ENCODE assay signal across 12 mouse cellular contexts in genomic region chr11:96309288-96309687, GRCm38 (mm10). TPM values are rescaled to one million over a fixed set of nuclear protein-coding genes. Genes with fewer than 3 reads are reported as not detected.
DNase-seq lines count a peak whose midpoint lies in the region; ATAC-seq and TF ChIP-seq lines count a peak whose summit lies in the region.
"Had no signal": no experiment of that assay in that cellular context is flagged by ENCODE, and none has a peak within 500 bp of the region (broad histone marks: within the 10 kb centered on the region; RNA-seq: fewer than 3 reads in every experiment).

No protein-coding gene starts in this region.

- ATAC-seq in hindbrain, embryonic 16.5 days: no peak
- ATAC-seq in erythroblast, adult 5-6 weeks (replicated peaks; ENCODE audit: low FRiP score, poor library complexity, severe bottlenecking): no peak

- peak overlapping the region; percentile 29; the same call in 1 of the 2 replicates for H3K9ac ChIP-seq in hindbrain, embryonic 16.5 days (ENCODE audit: low read depth, low read length)
- H3K9ac ChIP-seq: embryonic facial prominence, embryonic 13.5 days had no signal

- TF ChIP-seq CTCF in embryonic fibroblast, embryonic 13.5 days (IDR thresholded peaks at IDR 0.05; ENCODE audit: borderline replicate concordance, insufficient read depth, low read length): no peak

- H3K4me2 ChIP-seq in hindbrain, embryonic 16.5 days (ENCODE audit: low read length): peak overlapping the region; percentile 62
- H3K4me2 ChIP-seq: embryonic facial prominence, embryonic 13.5 days had no signal

- intact Hi-C loops in left cerebral cortex, postnatal 4 days (cut with DNase I): loop anchor here (5.0 to 10.0 kb wide), 2 partner anchors 228 to 366 kb away; no protein-coding TSS in a partner anchor

- TF ChIP-seq POLR2A in embryonic fibroblast, embryonic 13.5 days (IDR thresholded peaks at IDR 0.05; ENCODE audit: low read depth, low read length): no peak

- H3K4me1 ChIP-seq in embryonic fibroblast, embryonic 13.5 days (ENCODE audit: control insufficient read depth, insufficient read depth, low read length): no peaks in the 10 kb centered on the region
- no peaks in the 10 kb centered on the region for H3K4me1 ChIP-seq in hindbrain, embryonic 16.5 days (ENCODE audit: control insufficient read depth, insufficient read depth, low read depth, low read length)
- H3K4me1 ChIP-seq: embryonic facial prominence, embryonic 13.5 days had no signal

- H3K27me3 ChIP-seq in hindbrain, embryonic 16.5 days (replicated peaks; ENCODE audit: control insufficient read depth, insufficient read depth, low read length): peaks cover 69% of the 10 kb centered on the region

- no peaks in the 10 kb centered on the region for H3K9me3 ChIP-seq in hindbrain, embryonic 16.5 days (ENCODE audit: control insufficient read depth, low read length)
- H3K9me3 ChIP-seq: embryonic facial prominence, embryonic 13.5 days had no signal

- no peaks in the 10 kb centered on the region for H3K36me3 ChIP-seq in hindbrain, embryonic 16.5 days (ENCODE audit: control insufficient read depth, insufficient read depth, low read length)
- H3K36me3 ChIP-seq: embryonic facial prominence, embryonic 13.5 days had no signal

- peak overlapping the region; percentile 46 for H3K4me3 ChIP-seq in embryonic fibroblast, embryonic 13.5 days (ENCODE audit: insufficient read depth, low read length)
- peak overlapping the region; percentile 13 for H3K4me3 ChIP-seq in hindbrain, embryonic 16.5 days (ENCODE audit: low read length)
- H3K4me3 ChIP-seq: embryonic facial prominence, embryonic 13.5 days had no signal

- 14% methylated on average over 4 of the region's 4 CpGs for WGBS in hindbrain, embryonic 16.5 days

- peak overlapping the region; percentile 68 for H3K27ac ChIP-seq in embryonic fibroblast, embryonic 13.5 days (ENCODE audit: insufficient read depth, low read length)
- peak overlapping the region; percentile 72 for H3K27ac ChIP-seq in hindbrain, embryonic 16.5 days (ENCODE audit: low read depth, low read length)
- H3K27ac ChIP-seq: embryonic facial prominence, embryonic 13.5 days had no signal

- DNase-seq in kidney, postnatal 14 days: peak; percentile 82
- DNase-seq in lung, postnatal 4 days: peak; percentile 69 to 73
- no peak for DNase-seq in left cerebral cortex, postnatal 4 days
- DNase-seq in left cerebral cortex, adult 18-20 months (ENCODE audit: low spot score in 2 of 2): no peak
- no peak for DNase-seq in ovary, postnatal 36 days (ENCODE audit: low spot score)

RNA-seq across cellular contexts. Expression of gene Hoxb5, which starts 6.2 kb away (rescaled TPM):
- polyA plus RNA-seq in embryonic fibroblast, embryonic 13.5 days (2011; ENCODE audit: insufficient read length, low read depth, missing spikeins): 4.1 and 5.9 TPM in 2 replicates
- polyA plus RNA-seq in hindbrain, embryonic 16.5 days (2015; fragmentation: Nextera tagmentation; extraction: Ambion mirVana): 120 and 133 TPM in 2 replicates
- not detected for total RNA-seq in left cerebral cortex, postnatal 4 days (2021)
- total RNA-seq in erythroblast, adult 5-6 weeks (2015; ENCODE audit: low replicate concordance): not detected in 2 replicates
- total RNA-seq in erythroblast, adult 5-6 weeks (2017; ENCODE audit: low replicate concordance): not detected in 2 replicates
- not detected for total RNA-seq in left cerebral cortex, adult 18-20 months (2021)
- total RNA-seq: megakaryocyte-erythroid progenitor cell, adult 5-6 weeks had no signal
- polyA plus RNA-seq: frontal cortex, adult 2 months had no signal

RNA-seq across cellular contexts. Expression of gene Hoxb4, which starts 8.8 kb away (rescaled TPM):
- polyA plus RNA-seq in embryonic fibroblast, embryonic 13.5 days (2011; ENCODE audit: insufficient read length, low read depth, missing spikeins): 8.3 and 10.4 TPM in 2 replicates
- polyA plus RNA-seq in hindbrain, embryonic 16.5 days (2015; fragmentation: Nextera tagmentation; extraction: Ambion mirVana): 2.5 and 3.3 TPM in 2 replicates
- not detected for total RNA-seq in left cerebral cortex, postnatal 4 days (2021)
- 0.63 TPM in 1 of 2 replicates, not detected in the other for total RNA-seq in erythroblast, adult 5-6 weeks (2015; ENCODE audit: low replicate concordance)
- total RNA-seq in erythroblast, adult 5-6 weeks (2017; ENCODE audit: low replicate concordance): 0.56 and 0.77 TPM in 2 replicates
- total RNA-seq in left cerebral cortex, adult 18-20 months (2021): not detected
- polyA plus RNA-seq: frontal cortex, adult 2 months had no signal

RNA-seq across cellular contexts. Expression of gene Hoxb3, which starts 13.8 kb away (rescaled TPM):
- polyA plus RNA-seq in embryonic fibroblast, embryonic 13.5 days (2011; ENCODE audit: insufficient read length, low read depth, missing spikeins): 19.1 and 21.9 TPM in 2 replicates
- 4.8 and 5.6 TPM in 2 replicates for polyA plus RNA-seq in hindbrain, embryonic 16.5 days (2015; fragmentation: Nextera tagmentation; extraction: Ambion mirVana)
- not detected for total RNA-seq in left cerebral cortex, postnatal 4 days (2021)
- total RNA-seq in erythroblast, adult 5-6 weeks (2015; ENCODE audit: low replicate concordance): not detected in 2 replicates
- not detected in 2 replicates for total RNA-seq in erythroblast, adult 5-6 weeks (2017; ENCODE audit: low replicate concordance)
- not detected for total RNA-seq in left cerebral cortex, adult 18-20 months (2021)
- polyA plus RNA-seq: embryonic facial prominence, embryonic 13.5 days; frontal cortex, adult 2 months had no signal

RNA-seq across cellular contexts. Expression of gene Hoxb6, which starts 17.0 kb away (rescaled TPM):
- polyA plus RNA-seq in embryonic fibroblast, embryonic 13.5 days (2011; ENCODE audit: insufficient read length, low read depth, missing spikeins): 9.6 and 14.1 TPM in 2 replicates
- polyA plus RNA-seq in hindbrain, embryonic 16.5 days (2015; fragmentation: Nextera tagmentation; extraction: Ambion mirVana): 49.9 and 53.3 TPM in 2 replicates
- not detected for total RNA-seq in left cerebral cortex, postnatal 4 days (2021)
- not detected in 2 replicates for total RNA-seq in erythroblast, adult 5-6 weeks (2015; ENCODE audit: low replicate concordance)
- not detected in 2 replicates for total RNA-seq in erythroblast, adult 5-6 weeks (2017; ENCODE audit: low replicate concordance)
- not detected for total RNA-seq in left cerebral cortex, adult 18-20 months (2021)
- total RNA-seq: megakaryocyte-erythroid progenitor cell, adult 5-6 weeks had no signal
- polyA plus RNA-seq: frontal cortex, adult 2 months; heart, embryonic 14.5 days had no signal

RNA-seq across cellular contexts. Expression of gene Hoxb7, which starts 22.9 kb away (rescaled TPM):
- polyA plus RNA-seq in embryonic fibroblast, embryonic 13.5 days (2011; ENCODE audit: insufficient read length, low read depth, missing spikeins): 13.1 and 22.5 TPM in 2 replicates
- polyA plus RNA-seq in hindbrain, embryonic 16.5 days (2015; fragmentation: Nextera tagmentation; extraction: Ambion mirVana): 29.3 and 33.1 TPM in 2 replicates
- total RNA-seq in left cerebral cortex, postnatal 4 days (2021): not detected
- total RNA-seq in erythroblast, adult 5-6 weeks (2015; ENCODE audit: low replicate concordance): not detected in 2 replicates
- not detected in 2 replicates for total RNA-seq in erythroblast, adult 5-6 weeks (2017; ENCODE audit: low replicate concordance)
- not detected for total RNA-seq in left cerebral cortex, adult 18-20 months (2021)
- total RNA-seq: megakaryocyte-erythroid progenitor cell, adult 5-6 weeks had no signal
- polyA plus RNA-seq: frontal cortex, adult 2 months; heart, embryonic 14.5 days had no signal

Comparison
In these comparisons a context has a peak if more than half of its experiments do, and no peak if none do; other contexts are left out.
1. DNase-seq: peak in kidney, postnatal 14 days (single experiment) and lung, postnatal 4 days (2 of 2); none in left cerebral cortex, postnatal 4 days (single experiment), left cerebral cortex, adult 18-20 months (0 of 2) and ovary, postnatal 36 days (single experiment).